Mouse (Mus musculus): ENCODE data around the gene H2al2b. TPM values are rescaled to one million over a fixed set of nuclear protein-coding genes. Genes with fewer than 3 reads are reported as not detected.

The H2al2b gene
- not detected for polyA plus RNA-seq (2014; fragmentation: Illumina TruSeq; extraction: RNeasy Lipid Tissue Mini Kit (QIAGEN cat#74804); ENCODE audit: low read depth, low replicate concordance)

GRCm38 (mm10) chrY:2720574-2720973 lies at the start of gene H2al2b:
TSS of gene H2al2b (minus strand) at chrY:2720674.

Other genes with a start within 250 kb of the H2al2b start
- not detected for gene H2al2c, start 121.6 kb downstream of the H2al2b start, polyA plus RNA-seq (2014; fragmentation: Illumina TruSeq; extraction: RNeasy Lipid Tissue Mini Kit (QIAGEN cat#74804); ENCODE audit: low read depth, low replicate concordance)
- gene Sry, start 57.0 kb downstream of the H2al2b start, polyA plus RNA-seq (2014; fragmentation: Illumina TruSeq; extraction: RNeasy Lipid Tissue Mini Kit (QIAGEN cat#74804); ENCODE audit: low read depth, low replicate concordance) = not detected
- gene Gm4064, start 75.5 kb upstream of the H2al2b start, polyA plus RNA-seq (2014; fragmentation: Illumina TruSeq; extraction: RNeasy Lipid Tissue Mini Kit (QIAGEN cat#74804); ENCODE audit: low read depth, low replicate concordance) = not detected
- not detected for gene Rbmy, start 110.0 kb upstream of the H2al2b start, polyA plus RNA-seq (2014; fragmentation: Illumina TruSeq; extraction: RNeasy Lipid Tissue Mini Kit (QIAGEN cat#74804); ENCODE audit: low read depth, low replicate concordance)
- gene Gm10256, start 110.0 kb upstream of the H2al2b start, polyA plus RNA-seq (2014; fragmentation: Illumina TruSeq; extraction: RNeasy Lipid Tissue Mini Kit (QIAGEN cat#74804); ENCODE audit: low read depth, low replicate concordance) = not detected
- gene Gm10352, start 180.3 kb upstream of the H2al2b start, polyA plus RNA-seq (2014; fragmentation: Illumina TruSeq; extraction: RNeasy Lipid Tissue Mini Kit (QIAGEN cat#74804); ENCODE audit: low read depth, low replicate concordance) = not detected
- not detected for gene Gm29289, start 211.9 kb upstream of the H2al2b start, polyA plus RNA-seq (2014; fragmentation: Illumina TruSeq; extraction: RNeasy Lipid Tissue Mini Kit (QIAGEN cat#74804); ENCODE audit: low read depth, low replicate concordance)

Measured in kidney, adult 10 weeks (tissue).